Mouse (Mus musculus): ENCODE measurements around the gene Dab1. TPM values are rescaled to one million over a fixed set of nuclear protein-coding genes. Genes with fewer than 3 reads are reported as not detected.

Dab1 gene
- polyA plus RNA-seq, 1 experiment = 1.1 TPM

DNA sequence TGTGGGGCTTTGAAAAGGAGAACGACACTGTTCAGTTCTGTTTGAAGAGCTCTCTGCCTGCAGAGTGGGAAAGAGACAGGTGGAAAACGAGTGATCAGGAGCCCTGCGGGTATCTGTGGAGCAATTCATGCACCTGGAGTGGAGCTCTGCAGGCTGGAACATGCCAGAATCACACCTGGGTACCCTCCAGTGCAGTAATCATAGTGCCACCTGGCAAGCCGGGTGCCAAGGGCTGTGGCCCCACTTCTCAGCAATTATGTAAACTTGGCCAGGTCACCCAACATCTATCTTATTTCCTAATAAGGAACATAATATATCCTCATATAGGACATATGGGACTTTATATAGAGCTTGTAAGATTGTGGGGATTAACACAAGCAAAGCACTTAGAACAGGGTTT lies 156.6 kb downstream of the Dab1 start:
- TF ChIP-seq CTCF (IDR thresholded peaks at IDR 0.05; ENCODE audit: control insufficient read depth, insufficient read depth, insufficient replicate concordance, low read depth, low read length) (no peak), POLR2A (IDR thresholded peaks at IDR 0.05; ENCODE audit: control insufficient read depth, low read depth, low read length) (no peak)
- no peak overlapping the region for H3K4me3 ChIP-seq (ENCODE audit: control insufficient read depth, low read depth, low read length)
- H3K36me3 ChIP-seq (ENCODE audit: control insufficient read depth, insufficient read depth, low read length) = no peaks in the 10 kb centered on the region
- no peaks in the 10 kb centered on the region for H3K27me3 ChIP-seq (ENCODE audit: control insufficient read depth, insufficient read depth, low read length)
- H3K4me1 ChIP-seq (ENCODE audit: control insufficient read depth, insufficient read depth, low read length) = no peaks in the 10 kb centered on the region
- H3K27ac ChIP-seq (ENCODE audit: control insufficient read depth, insufficient read depth, low read depth, low read length) = no peak overlapping the region

DNA sequence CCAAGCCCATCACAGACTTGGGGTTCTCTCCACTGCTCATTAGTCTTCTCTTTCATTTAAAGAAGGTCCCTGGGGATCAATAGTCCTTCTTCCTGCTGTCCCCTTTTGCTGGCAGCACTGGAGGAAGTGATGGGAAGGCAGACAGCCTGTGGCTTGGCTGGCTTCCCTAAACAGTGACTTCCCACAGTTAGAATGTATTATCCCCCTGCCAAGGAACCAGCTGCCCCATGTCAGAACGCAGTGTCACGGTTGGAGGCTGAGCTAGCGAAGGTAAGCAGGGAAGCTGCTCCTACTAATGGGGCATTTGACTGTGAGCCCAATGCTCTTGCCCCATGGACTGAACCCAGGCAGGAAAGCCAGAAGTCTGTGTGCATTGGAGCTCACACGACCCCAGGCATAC lies 162.2 kb downstream of the Dab1 start:
- no peak overlapping the region for H3K27ac ChIP-seq (ENCODE audit: control insufficient read depth, insufficient read depth, low read depth, low read length)
- TF ChIP-seq CTCF (IDR thresholded peaks at IDR 0.05; ENCODE audit: control insufficient read depth, insufficient read depth, insufficient replicate concordance, low read depth, low read length) = no peak
- TF ChIP-seq POLR2A (IDR thresholded peaks at IDR 0.05; ENCODE audit: control insufficient read depth, low read depth, low read length) = no peak
- no peak overlapping the region for H3K4me3 ChIP-seq (ENCODE audit: control insufficient read depth, low read depth, low read length)
- no peaks in the 10 kb centered on the region for H3K36me3 ChIP-seq (ENCODE audit: control insufficient read depth, insufficient read depth, low read length)
- no peaks in the 10 kb centered on the region for H3K4me1 ChIP-seq (ENCODE audit: control insufficient read depth, insufficient read depth, low read length)
- H3K27me3 ChIP-seq (ENCODE audit: control insufficient read depth, insufficient read depth, low read length) = no peaks in the 10 kb centered on the region

DNA sequence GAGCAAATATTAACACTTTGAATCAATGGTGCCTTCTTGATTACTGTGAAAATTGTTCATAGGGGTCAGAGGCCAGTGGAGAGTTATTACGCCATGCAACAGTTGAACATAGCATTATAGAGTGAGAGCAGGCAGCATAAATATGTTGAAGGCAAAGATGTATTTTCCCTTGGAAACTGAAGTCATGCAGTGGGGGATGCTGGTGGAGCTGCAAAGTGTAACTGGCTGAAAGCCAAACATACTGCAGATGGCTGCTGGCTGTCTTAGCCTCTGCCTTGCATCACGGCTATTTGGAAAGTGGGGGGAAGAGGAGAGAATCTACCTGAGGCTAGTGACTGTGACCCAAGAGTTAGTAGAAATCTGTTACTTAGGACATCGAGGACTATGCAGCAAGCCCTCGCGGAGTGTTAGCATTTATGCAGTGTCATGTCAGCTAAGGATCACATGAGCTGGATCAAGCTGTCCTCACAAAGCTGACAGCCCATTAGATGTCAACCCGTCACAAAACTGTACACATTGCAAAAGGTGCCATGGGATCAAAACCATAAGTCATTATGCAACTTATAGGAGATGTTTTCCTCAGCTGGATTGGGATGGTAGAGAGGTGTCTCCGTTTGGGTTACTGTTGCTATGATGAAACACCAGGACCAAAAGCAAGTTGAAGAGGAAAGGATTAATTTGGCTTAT lies 164.5 kb downstream of the Dab1 start:
- Histone ChIP-seq H3K27me3 (ENCODE audit: control insufficient read depth, insufficient read depth, low read length) (no peaks in the 10 kb centered on the region), H3K27ac (ENCODE audit: control insufficient read depth, insufficient read depth, low read depth, low read length) (no peak overlapping the region), H3K4me1 (ENCODE audit: control insufficient read depth, insufficient read depth, low read length) (no peaks in the 10 kb centered on the region), H3K36me3 (ENCODE audit: control insufficient read depth, insufficient read depth, low read length) (no peaks in the 10 kb centered on the region), H3K4me3 (ENCODE audit: control insufficient read depth, low read depth, low read length) (no peak overlapping the region)
- TF ChIP-seq CTCF (IDR thresholded peaks at IDR 0.05; ENCODE audit: control insufficient read depth, insufficient read depth, insufficient replicate concordance, low read depth, low read length) (no peak), POLR2A (IDR thresholded peaks at IDR 0.05; ENCODE audit: control insufficient read depth, low read depth, low read length) (no peak)

DNA sequence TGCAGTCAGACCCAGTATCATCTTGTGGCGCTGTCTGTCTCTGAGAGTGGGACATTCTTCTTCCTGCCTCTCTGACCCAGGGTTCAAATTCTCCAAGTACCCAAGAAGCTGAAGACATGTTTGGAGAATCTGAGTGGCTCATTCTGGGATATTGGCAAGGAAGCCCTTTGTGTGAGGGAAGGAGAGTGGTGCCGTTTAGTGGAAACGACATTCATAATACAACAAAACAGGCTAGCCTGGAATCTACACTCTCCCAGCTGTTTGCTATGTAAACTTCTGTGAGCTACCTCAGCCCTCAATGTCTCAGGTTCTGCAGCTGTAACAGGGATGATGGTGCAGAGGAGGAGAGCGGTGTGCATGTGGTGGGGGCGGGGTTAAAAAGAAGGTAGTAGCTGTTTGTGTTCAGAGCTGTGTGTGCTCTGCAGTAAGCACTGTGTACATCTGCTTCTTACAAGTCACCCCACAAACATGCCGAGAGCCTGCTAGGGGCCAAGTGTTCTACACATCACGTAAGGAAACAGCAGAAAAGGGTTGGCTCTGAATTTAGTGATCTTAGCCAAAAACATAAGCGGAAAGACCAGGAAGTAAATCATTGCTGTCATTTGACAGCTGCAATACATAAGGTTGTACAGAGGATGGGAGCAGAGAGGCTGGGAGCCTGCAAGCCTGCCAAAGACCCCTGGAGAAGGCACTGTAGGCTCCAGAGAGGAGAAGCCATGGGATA lies 174.6 kb downstream of the Dab1 start:
- H3K27ac ChIP-seq (ENCODE audit: control insufficient read depth, insufficient read depth, low read depth, low read length) = no peak overlapping the region
- H3K27me3 ChIP-seq (ENCODE audit: control insufficient read depth, insufficient read depth, low read length) = no peaks in the 10 kb centered on the region
- H3K4me3 ChIP-seq (ENCODE audit: control insufficient read depth, low read depth, low read length) = no peak overlapping the region
- H3K36me3 ChIP-seq (ENCODE audit: control insufficient read depth, insufficient read depth, low read length) = no peaks in the 10 kb centered on the region
- TF ChIP-seq POLR2A (IDR thresholded peaks at IDR 0.05; ENCODE audit: control insufficient read depth, low read depth, low read length) (no peak), CTCF (IDR thresholded peaks at IDR 0.05; ENCODE audit: control insufficient read depth, insufficient read depth, insufficient replicate concordance, low read depth, low read length) (no peak)
- H3K4me1 ChIP-seq (ENCODE audit: control insufficient read depth, insufficient read depth, low read length) = no peaks in the 10 kb centered on the region

DNA sequence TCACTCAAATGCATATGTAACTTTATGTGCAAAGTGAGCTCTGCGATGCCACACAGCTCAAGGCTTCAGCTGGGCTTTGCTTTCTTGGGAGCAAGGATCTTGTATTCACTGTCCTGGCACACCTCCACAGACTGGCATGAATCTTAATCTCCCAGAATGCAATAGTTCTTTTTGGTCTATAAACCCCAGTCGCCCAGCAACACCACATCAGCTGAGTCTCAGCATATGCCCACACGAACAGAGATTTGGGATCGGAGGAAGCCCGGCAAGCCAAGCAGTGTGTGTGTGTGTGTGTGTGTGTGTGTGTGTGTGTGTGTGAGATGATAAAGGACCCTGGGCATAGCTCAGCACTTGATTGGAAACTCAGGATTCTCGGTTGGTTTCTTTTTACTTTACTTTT lies 177.3 kb downstream of the Dab1 start:
- no peak for TF ChIP-seq POLR2A (IDR thresholded peaks at IDR 0.05; ENCODE audit: control insufficient read depth, low read depth, low read length)
- TF ChIP-seq CTCF (IDR thresholded peaks at IDR 0.05; ENCODE audit: control insufficient read depth, insufficient read depth, insufficient replicate concordance, low read depth, low read length) = no peak
- Histone ChIP-seq H3K27ac (ENCODE audit: control insufficient read depth, insufficient read depth, low read depth, low read length) (no peak overlapping the region), H3K36me3 (ENCODE audit: control insufficient read depth, insufficient read depth, low read length) (no peaks in the 10 kb centered on the region), H3K27me3 (ENCODE audit: control insufficient read depth, insufficient read depth, low read length) (no peaks in the 10 kb centered on the region), H3K4me1 (ENCODE audit: control insufficient read depth, insufficient read depth, low read length) (no peaks in the 10 kb centered on the region), H3K4me3 (ENCODE audit: control insufficient read depth, low read depth, low read length) (no peak overlapping the region)

DNA sequence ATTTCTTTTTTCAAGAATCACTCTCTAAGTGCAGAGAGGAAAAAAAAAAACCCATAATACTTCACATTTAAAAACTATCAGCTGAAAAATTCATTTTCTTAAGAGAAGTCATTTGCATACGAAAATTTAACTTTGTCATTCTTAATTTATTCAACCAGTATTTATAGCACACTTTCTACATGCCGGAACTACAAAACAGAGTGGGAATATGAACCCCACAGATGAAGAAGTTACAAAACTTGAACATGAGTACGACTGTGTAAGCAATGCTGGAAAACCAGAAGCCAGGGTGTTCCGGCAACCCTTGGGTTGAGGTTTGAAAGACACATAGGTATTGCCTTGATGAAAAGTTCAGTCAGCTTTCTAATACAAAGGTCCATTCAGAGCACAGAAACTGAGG lies 183.3 kb downstream of the Dab1 start:
- no peak overlapping the region for H3K4me3 ChIP-seq (ENCODE audit: control insufficient read depth, low read depth, low read length)
- TF ChIP-seq POLR2A (IDR thresholded peaks at IDR 0.05; ENCODE audit: control insufficient read depth, low read depth, low read length) (no peak), CTCF (IDR thresholded peaks at IDR 0.05; ENCODE audit: control insufficient read depth, insufficient read depth, insufficient replicate concordance, low read depth, low read length) (no peak)

DNA sequence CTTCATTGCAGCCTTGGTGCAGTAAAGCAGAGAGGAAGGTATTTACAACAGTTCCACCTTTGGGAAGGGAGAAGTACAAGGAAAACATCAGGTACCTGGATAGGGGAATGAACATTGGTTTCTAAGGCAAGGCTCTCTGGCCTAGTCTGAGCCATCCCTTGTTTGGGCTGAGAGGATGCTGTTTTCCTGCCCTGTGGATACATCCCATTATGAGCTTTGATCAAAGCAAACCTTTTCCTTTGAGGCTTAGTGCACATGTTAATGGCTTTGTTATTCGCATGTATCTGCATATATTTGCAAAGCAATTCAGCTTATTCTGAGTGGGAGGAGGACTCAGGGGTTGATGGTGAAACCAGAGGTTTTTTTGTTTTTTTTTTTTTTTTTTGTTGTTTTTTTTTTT lies 185.3 kb downstream of the Dab1 start:
- no peak overlapping the region for H3K27ac ChIP-seq (ENCODE audit: control insufficient read depth, insufficient read depth, low read depth, low read length)
- no peak for TF ChIP-seq POLR2A (IDR thresholded peaks at IDR 0.05; ENCODE audit: control insufficient read depth, low read depth, low read length)
- no peak for TF ChIP-seq CTCF (IDR thresholded peaks at IDR 0.05; ENCODE audit: control insufficient read depth, insufficient read depth, insufficient replicate concordance, low read depth, low read length)
- H3K4me3 ChIP-seq (ENCODE audit: control insufficient read depth, low read depth, low read length) = no peak overlapping the region
- no peaks in the 10 kb centered on the region for H3K27me3 ChIP-seq (ENCODE audit: control insufficient read depth, insufficient read depth, low read length)
- H3K4me1 ChIP-seq (ENCODE audit: control insufficient read depth, insufficient read depth, low read length) = no peaks in the 10 kb centered on the region
- no peaks in the 10 kb centered on the region for H3K36me3 ChIP-seq (ENCODE audit: control insufficient read depth, insufficient read depth, low read length)

More for the DNA sequence above, 183.3 kb downstream of the Dab1 start:
- Histone ChIP-seq H3K36me3 (ENCODE audit: control insufficient read depth, insufficient read depth, low read length) (no peaks in the 10 kb centered on the region), H3K4me1 (ENCODE audit: control insufficient read depth, insufficient read depth, low read length) (no peaks in the 10 kb centered on the region), H3K27me3 (ENCODE audit: control insufficient read depth, insufficient read depth, low read length) (no peaks in the 10 kb centered on the region), H3K27ac (ENCODE audit: control insufficient read depth, insufficient read depth, low read depth, low read length) (no peak overlapping the region)
